Mouse (Mus musculus): ENCODE data around the gene Tmem135. TPM values are rescaled to one million over a fixed set of nuclear protein-coding genes. Genes with fewer than 3 reads are reported as not detected.

Gene Tmem135
- total and polyA plus RNA-seq, 3 experiments, result 7.4 to 33.9 TPM; not detected in 1

- no peak for TF ChIP-seq ZKSCAN1 (IDR thresholded peaks at IDR 0.05; ENCODE audit: low read depth, low read length)
These were observed 171.4 kb downstream of the Tmem135 start (continued) for GRCm38 (mm10) chr7:89232499-89233145.

- no peak for TF ChIP-seq TCF12 (IDR thresholded peaks at IDR 0.05; ENCODE audit: low read depth, low read length)
- TF ChIP-seq HCFC1 (IDR thresholded peaks at IDR 0.05; ENCODE audit: low read depth, low read length), result no peak
- TF ChIP-seq KAT2A (conservative IDR thresholded peaks at IDR 0.05; ENCODE audit: low read depth, low read length), result no peak
- TF ChIP-seq MAFK (IDR thresholded peaks at IDR 0.05; ENCODE audit: borderline replicate concordance, low read depth, low read length), result no peak
- TF ChIP-seq ELF1 (IDR thresholded peaks at IDR 0.05; ENCODE audit: low read depth, low read length), result no peak
- no peak for TF ChIP-seq EP300 (IDR thresholded peaks at IDR 0.05; ENCODE audit: low read depth in 1 of 2, low read length in 2 of 2)
- no peaks in the 10 kb centered on the region for H3K9me3 ChIP-seq (replicated peaks; ENCODE audit: insufficient read depth, low read length)
- H3K9ac ChIP-seq (ENCODE audit: control insufficient read depth, low read depth, low read length, poor library complexity, severe bottlenecking), result no peak overlapping the region
- H3K4me3 ChIP-seq (ENCODE audit: control insufficient read depth in 1 of 2, insufficient read depth in 1 of 2, low read depth in 2 of 2, low read length in 2 of 2), result no peak overlapping the region
- no peak for DNase-seq (ENCODE audit: low read depth, low spot score)
- peaks cover 0 to 4% of the 10 kb centered on the region in 2 experiments; a peak in 2 of 4 replicates for H3K36me3 ChIP-seq (ENCODE audit: control insufficient read depth in 1 of 2, insufficient read depth in 2 of 2, low read length in 2 of 2)
- H3K4me1 ChIP-seq (ENCODE audit: control insufficient read depth in 1 of 2, insufficient read depth in 2 of 2, low read length in 2 of 2), result peaks cover 0 to 3% of the 10 kb centered on the region in 2 experiments; a peak in 1 of 4 replicates
- H3K27me3 ChIP-seq (ENCODE audit: control insufficient read depth in 1 of 2, insufficient read depth in 2 of 2, low read length in 2 of 2), result no peaks in the 10 kb centered on the region
- no peaks in the 10 kb centered on the region for H3K79me2 ChIP-seq (ENCODE audit: control insufficient read depth, insufficient read depth, low read length, poor library complexity)
- no peak overlapping the region for H3K27ac ChIP-seq (ENCODE audit: control insufficient read depth, low read depth, low read length)
These were observed 172.7 kb downstream of the Tmem135 start for GRCm38 (mm10) chr7:89231200-89231790.

- Histone ChIP-seq H3K79me2 (ENCODE audit: control insufficient read depth, insufficient read depth, low read length, poor library complexity) (no peaks in the 10 kb centered on the region), H3K9ac (ENCODE audit: control insufficient read depth, low read depth, low read length, poor library complexity, severe bottlenecking) (no peak overlapping the region), H3K36me3 (ENCODE audit: control insufficient read depth in 1 of 2, insufficient read depth in 2 of 2, low read length in 2 of 2) (no peaks in the 10 kb centered on the region), H3K4me3 (ENCODE audit: control insufficient read depth in 1 of 2, insufficient read depth in 1 of 2, low read depth in 2 of 2, low read length in 2 of 2) (no peak overlapping the region), H3K9me3 (replicated peaks; ENCODE audit: insufficient read depth, low read length) (no peaks in the 10 kb centered on the region), H3K27ac (ENCODE audit: control insufficient read depth, low read depth, low read length) (no peak overlapping the region), H3K27me3 (ENCODE audit: control insufficient read depth in 1 of 2, insufficient read depth in 2 of 2, low read length in 2 of 2) (no peaks in the 10 kb centered on the region), H3K4me1 (ENCODE audit: control insufficient read depth in 1 of 2, insufficient read depth in 2 of 2, low read length in 2 of 2) (no peaks in the 10 kb centered on the region)
- no peak for TF ChIP-seq USF1 (IDR thresholded peaks at IDR 0.05; ENCODE audit: low read depth, low read length)
- TF ChIP-seq POLR2AphosphoS2 (IDR thresholded peaks at IDR 0.05; ENCODE audit: low read length), result no peak
- TF ChIP-seq USF2 (IDR thresholded peaks at IDR 0.05; ENCODE audit: borderline replicate concordance in 1 of 2, insufficient read depth in 1 of 2, low read depth in 1 of 2, low read length in 2 of 2), result no peak
- no peak for TF ChIP-seq CHD1 (IDR thresholded peaks at IDR 0.05; ENCODE audit: low read depth, low read length)
- no peak for TF ChIP-seq HCFC1 (IDR thresholded peaks at IDR 0.05; ENCODE audit: low read depth, low read length)
- no peak for TF ChIP-seq POLR2AphosphoS5 (IDR thresholded peaks at IDR 0.05; ENCODE audit: borderline replicate concordance, low read depth, low read length)
- no peak for TF ChIP-seq SIN3A (IDR thresholded peaks at IDR 0.05; ENCODE audit: low read length)
- no peak for TF ChIP-seq NELFE (IDR thresholded peaks at IDR 0.05; ENCODE audit: low read depth, low read length)
- TF ChIP-seq CHD2 (IDR thresholded peaks at IDR 0.05; ENCODE audit: low read length), result no peak
- no peak for TF ChIP-seq EP300 (IDR thresholded peaks at IDR 0.05; ENCODE audit: low read depth in 1 of 2, low read length in 2 of 2)
- TF ChIP-seq GABPA (IDR thresholded peaks at IDR 0.05; ENCODE audit: low read depth, low read length), result no peak
- TF ChIP-seq TCF12 (IDR thresholded peaks at IDR 0.05; ENCODE audit: low read depth, low read length), result no peak
- TF ChIP-seq E2F4 (IDR thresholded peaks at IDR 0.05; ENCODE audit: borderline replicate concordance, low read depth, low read length), result no peak
- no peak for DNase-seq (ENCODE audit: low read depth, low spot score)
These were observed 181.4 kb downstream of the Tmem135 start for GRCm38 (mm10) chr7:89222609-89223008.
